ENCODE assay signal across 8 mouse cellular contexts in the genomic region with DNA sequence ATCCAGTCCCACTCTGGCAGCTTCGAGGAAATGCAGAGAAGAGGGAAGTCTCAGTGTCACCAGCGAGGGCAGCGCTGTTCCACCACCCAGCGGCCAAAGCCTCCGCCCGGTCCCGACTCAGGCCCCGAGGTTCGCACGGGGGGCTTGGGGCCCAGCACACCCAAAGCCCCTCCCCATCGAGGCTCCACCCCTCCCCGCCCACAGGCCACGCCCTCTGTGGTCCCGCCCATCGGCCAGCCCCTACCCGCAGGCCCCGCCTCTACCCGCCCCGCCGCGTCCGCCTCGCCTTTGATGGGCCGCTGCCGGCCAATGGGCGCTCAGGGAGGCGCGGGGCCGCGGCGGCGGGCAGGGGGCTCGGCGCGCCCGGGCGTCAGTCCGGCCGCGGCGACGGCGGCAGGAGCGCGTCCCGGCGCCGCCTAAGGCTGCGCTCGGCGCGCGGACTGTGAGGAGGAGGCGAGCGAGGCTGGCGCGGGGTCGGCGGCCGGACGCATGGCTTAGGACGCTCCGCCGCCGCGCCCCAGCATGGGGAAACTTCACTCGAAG. TPM values are rescaled to one million over a fixed set of nuclear protein-coding genes. Genes with fewer than 3 reads are reported as not detected.
DNase-seq lines count a peak whose midpoint lies in the region; ATAC-seq and TF ChIP-seq lines count a peak whose summit lies in the region.

A gene (plus strand): TSS at position 370 of the 543 bp plus-strand sequence.

- peak; percentile 29; the same call in 1 of the 2 replicates for TF ChIP-seq CTCF in gastrocnemius, adult 2 months (IDR thresholded peaks at IDR 0.05)
- TF ChIP-seq CTCF in left cerebral cortex, adult 2 months (IDR thresholded peaks at IDR 0.05) = peak; percentile 37

- no peaks in the 10 kb centered on the region for H3K36me3 ChIP-seq in hindbrain, embryonic 15.5 days

- WGBS in hindbrain, embryonic 15.5 days = under 1% methylated on average over 57 of the region's 67 CpGs

- H3K27ac ChIP-seq in gastrocnemius, adult 2 months = peak within 1 kb of the TSS; percentile 68
- H3K27ac ChIP-seq in hindbrain, embryonic 15.5 days (replicated peaks) = peak within 1 kb of the TSS; percentile 65
- peak within 1 kb of the TSS; percentile 72 for H3K27ac ChIP-seq in left cerebral cortex, adult 2 months

- peak within 1 kb of the TSS; percentile 72 for H3K9ac ChIP-seq in hindbrain, embryonic 15.5 days

- intact Hi-C loops in gastrocnemius, adult 2 months (cut with DNase I) = no loop called here
- intact Hi-C loops in left cerebral cortex, adult 2 months (cut with DNase I) = loop anchor here (5.0 kb wide), 3 partner anchors 69 to 159 kb away; a partner anchor contains a TSS

- peak; percentile 34 for DNase-seq in T-cell, adult 2 months (ENCODE audit: low spot score)
- DNase-seq in cerebellum, postnatal 25 days = peak; percentile 88 to 96
- peak; percentile 89 for DNase-seq in gastrocnemius, adult 2 months
- DNase-seq in left cerebral cortex, adult 2 months (ENCODE audit: extremely low spot score in 1 of 2, low spot score in 2 of 2) = peak; percentile 81 to 82
- peak; percentile 95 to 96 for DNase-seq in lung, postnatal 4 days
- DNase-seq in right cerebral cortex, adult 2 months (ENCODE audit: low spot score in 2 of 2) = peak; percentile 69 to 71
- peak; percentile 87 for DNase-seq in urinary bladder, postnatal 14 days (ENCODE audit: low spot score)

- peaks cover 52% of the 10 kb centered on the region for H3K4me1 ChIP-seq in hindbrain, embryonic 15.5 days (replicated peaks)

- H3K4me3 ChIP-seq in gastrocnemius, adult 2 months = peak within 1 kb of the TSS; percentile 87
- H3K4me3 ChIP-seq in hindbrain, embryonic 15.5 days = peak within 1 kb of the TSS; percentile 70
- peak within 1 kb of the TSS; percentile 81 for H3K4me3 ChIP-seq in left cerebral cortex, adult 2 months

- peak within 1 kb of the TSS; percentile 100 for H3K4me2 ChIP-seq in hindbrain, embryonic 15.5 days

- H3K27me3 ChIP-seq in hindbrain, embryonic 15.5 days = no peaks in the 10 kb centered on the region

- H3K9me3 ChIP-seq in hindbrain, embryonic 15.5 days = no peaks in the 10 kb centered on the region

- ATAC-seq in hindbrain, embryonic 15.5 days (ENCODE audit: low FRiP score, low read depth) = peak; percentile 86

RNA-seq across cellular contexts. Expression of the gene that starts here (rescaled TPM):
- total RNA-seq in gastrocnemius, adult 2 months (2021) = 1 to 10 TPM in 1 of 2 experiments, under 1 TPM in 1; 0.82 to 1.7 TPM
- polyA plus RNA-seq in hindbrain, embryonic 15.5 days (2015; fragmentation: Nextera tagmentation; extraction: Ambion mirVana) = 55.5 and 67.4 TPM in 2 replicates
- 10 to 100 TPM; 13.7 to 14.1 TPM for total RNA-seq in left cerebral cortex, adult 2 months (2021)

Comparison
In these comparisons a context has a peak if more than half of its experiments do, and no peak if none do; other contexts are left out.
1. Peak in every context shown above with its lines: DNase-seq, ATAC-seq, H3K4me3 ChIP-seq and H3K27ac ChIP-seq.
2. RNA of the gene that starts here (total RNA-seq): 13.7 to 14.1 TPM in left cerebral cortex, adult 2 months; 0.82 to 1.7 TPM in gastrocnemius, adult 2 months; every median in the first group is over 4 times any median in the second.
3. DNase-seq: peak in every context shown above with its lines; median percentile 96 in lung, postnatal 4 days; 92 in cerebellum, postnatal 25 days; 89 in gastrocnemius, adult 2 months; 87 in urinary bladder, postnatal 14 days; 82 in left cerebral cortex, adult 2 months; 70 in right cerebral cortex, adult 2 months; 34 in T-cell, adult 2 months.